In genomic region chr13:21981803-21982193, GRCm38 (mm10) we compare ENCODE assay signal across 9 mouse cellular contexts. TPM values are rescaled to one million over a fixed set of nuclear protein-coding genes. Genes with fewer than 3 reads are reported as not detected.
DNase-seq lines count a peak whose midpoint lies in the region; ATAC-seq and TF ChIP-seq lines count a peak whose summit lies in the region.
"Had no signal": no experiment of that assay in that cellular context is flagged by ENCODE, and none has a peak within 500 bp of the region (broad histone marks: within the 10 kb centered on the region; RNA-seq: fewer than 3 reads in every experiment).

No protein-coding gene starts in this region.

- H3K9ac ChIP-seq in heart, embryonic 13.5 days = peak overlapping the region; percentile 80
- H3K9ac ChIP-seq in hindbrain, embryonic 11.5 days (ENCODE audit: low read depth, low read length) = peak overlapping the region; percentile 61
- peak overlapping the region; percentile 59 for H3K9ac ChIP-seq in midbrain, embryonic 12.5 days (replicated peaks)

- H3K9me3 ChIP-seq in heart, embryonic 13.5 days = no peaks in the 10 kb centered on the region
- no peaks in the 10 kb centered on the region for H3K9me3 ChIP-seq in hindbrain, embryonic 11.5 days (ENCODE audit: control insufficient read depth, low read length)
- no peaks in the 10 kb centered on the region for H3K9me3 ChIP-seq in midbrain, embryonic 12.5 days

- TF ChIP-seq CTCF in bone marrow, adult 2 months (IDR thresholded peaks at IDR 0.05; ENCODE audit: control insufficient read depth, insufficient read depth, low read length) = no peak

- no peak for TF ChIP-seq POLR2A in bone marrow, adult 2 months (IDR thresholded peaks at IDR 0.05; ENCODE audit: borderline replicate concordance, control insufficient read depth, low read depth, low read length)

- H3K27me3 ChIP-seq in heart, embryonic 13.5 days (replicated peaks) = peaks cover 86% of the 10 kb centered on the region
- peaks cover 36% of the 10 kb centered on the region for H3K27me3 ChIP-seq in hindbrain, embryonic 11.5 days (ENCODE audit: control insufficient read depth, insufficient read depth, low read length)
- H3K27me3 ChIP-seq in midbrain, embryonic 12.5 days = peaks cover 75% of the 10 kb centered on the region

- H3K4me3 ChIP-seq in heart, embryonic 13.5 days = peak overlapping the region; percentile 59
- peak overlapping the region; percentile 44 for H3K4me3 ChIP-seq in bone marrow, adult 2 months (replicated peaks; ENCODE audit: control insufficient read depth, low read depth, low read length)
- H3K4me3 ChIP-seq in hindbrain, embryonic 11.5 days (ENCODE audit: low read depth, low read length) = peak overlapping the region; percentile 52
- H3K4me3 ChIP-seq in midbrain, embryonic 12.5 days = peak overlapping the region; percentile 55

- peaks cover 8% of the 10 kb centered on the region for H3K4me1 ChIP-seq in heart, embryonic 13.5 days
- H3K4me1 ChIP-seq in bone marrow, adult 2 months (ENCODE audit: control insufficient read depth, insufficient read depth, low read length) = peaks cover 3% of the 10 kb centered on the region; the same call in 1 of the 2 replicates
- H3K4me1 ChIP-seq in hindbrain, embryonic 11.5 days (replicated peaks; ENCODE audit: control insufficient read depth, insufficient read depth, low read length) = 0 out of 2 replicates have a peak, but pooled peaks cover 2% of the 10 kb centered on the region
- H3K4me1 ChIP-seq in midbrain, embryonic 12.5 days = peaks cover 12% of the 10 kb centered on the region

- no peak for ATAC-seq in heart, embryonic 13.5 days (ENCODE audit: extremely low read depth, insufficient number of reproducible peaks, low FRiP score, low TSS enrichment)
- peak; percentile 35 for ATAC-seq in hindbrain, embryonic 11.5 days (ENCODE audit: low FRiP score)
- peak; percentile 23; the same call in 1 of the 2 replicates for ATAC-seq in midbrain, embryonic 12.5 days (ENCODE audit: low FRiP score, low read depth)
- no peak for ATAC-seq in cerebellum, adult (ENCODE audit: insufficient number of reproducible peaks, low FRiP score, low TSS enrichment)

- peak overlapping the region; percentile 82 for H3K4me2 ChIP-seq in heart, embryonic 13.5 days
- H3K4me2 ChIP-seq in hindbrain, embryonic 11.5 days (replicated peaks; ENCODE audit: low read depth, low read length) = peak overlapping the region; percentile 98
- peak overlapping the region; percentile 89 for H3K4me2 ChIP-seq in midbrain, embryonic 12.5 days (replicated peaks)

- no peak for DNase-seq in heart, adult 8-10 months (ENCODE audit: low spot score)
- no peak for DNase-seq in hindbrain, embryonic 11.5 days (ENCODE audit: low spot score)
- no peak for DNase-seq in retina, postnatal 1 day
- no peak for DNase-seq in retina, embryonic 14.5 days (ENCODE audit: low spot score)

- WGBS in heart, embryonic 13.5 days = 5% methylated on average over 17 of the region's 17 CpGs
- 36% methylated on average over 17 of the region's 17 CpGs for WGBS in bone marrow, adult 2 months
- WGBS in hindbrain, embryonic 11.5 days = 5% methylated on average over 17 of the region's 17 CpGs
- 3% methylated on average over 17 of the region's 17 CpGs for WGBS in midbrain, embryonic 12.5 days

- H3K27ac ChIP-seq in heart, embryonic 13.5 days (replicated peaks) = no peak overlapping the region
- no peak overlapping the region; the same call in 1 of the 2 replicates for H3K27ac ChIP-seq in bone marrow, adult 2 months (ENCODE audit: control insufficient read depth, insufficient read depth, low read depth, low read length, poor library complexity)
- no peak overlapping the region for H3K27ac ChIP-seq in hindbrain, embryonic 11.5 days (ENCODE audit: low read depth, low read length)
- no peak overlapping the region for H3K27ac ChIP-seq in midbrain, embryonic 12.5 days (replicated peaks)

- no peaks in the 10 kb centered on the region for H3K36me3 ChIP-seq in heart, embryonic 13.5 days
- no peaks in the 10 kb centered on the region for H3K36me3 ChIP-seq in hindbrain, embryonic 11.5 days (ENCODE audit: control insufficient read depth, insufficient read depth, low read length)
- no peaks in the 10 kb centered on the region for H3K36me3 ChIP-seq in midbrain, embryonic 12.5 days

RNA-seq across cellular contexts. Expression of gene Pom121l2, which starts 0.8 kb away (rescaled TPM):
- 0.05 and 0.07 TPM in 2 replicates for polyA plus RNA-seq in heart, embryonic 13.5 days (2015; fragmentation: Nextera tagmentation; extraction: Ambion mirVana)
- not detected for total RNA-seq in heart, adult 8-10 months (2022)
- polyA plus RNA-seq in bone marrow, adult 2 months (2011; ENCODE audit: insufficient read depth, insufficient read length, low replicate concordance, missing spikeins) = not detected in 2 replicates
- 0.11 TPM in 2 replicates for polyA plus RNA-seq in hindbrain, embryonic 11.5 days (2014; fragmentation: Nextera tagmentation; extraction: Ambion mirVana)
- not detected in 2 replicates for polyA plus RNA-seq in midbrain, embryonic 12.5 days (2016; fragmentation: Nextera tagmentation; extraction: Ambion mirVana)
- total RNA-seq: common myeloid progenitor, adult 5-6 weeks had no signal

RNA-seq across cellular contexts. Expression of gene Prss16, which starts 27.7 kb away (rescaled TPM):
- polyA plus RNA-seq in heart, embryonic 13.5 days (2015; fragmentation: Nextera tagmentation; extraction: Ambion mirVana) = 0.59 and 3.3 TPM in 2 replicates
- under 1 TPM in 1 of 4 experiments, not detected in 3; 0.22 TPM for total RNA-seq in heart, adult 8-10 months (2022)
- 3.9 and 10.0 TPM in 2 replicates for polyA plus RNA-seq in bone marrow, adult 2 months (2011; ENCODE audit: insufficient read depth, insufficient read length, low replicate concordance, missing spikeins)
- 0.51 TPM in 1 of 2 replicates, not detected in the other for polyA plus RNA-seq in hindbrain, embryonic 11.5 days (2014; fragmentation: Nextera tagmentation; extraction: Ambion mirVana)
- 0.30 TPM in 1 of 2 replicates, not detected in the other for polyA plus RNA-seq in midbrain, embryonic 12.5 days (2016; fragmentation: Nextera tagmentation; extraction: Ambion mirVana)

RNA-seq across cellular contexts. Expression of gene Zfp184, which starts 36.9 kb away (rescaled TPM):
- polyA plus RNA-seq in heart, embryonic 13.5 days (2015; fragmentation: Nextera tagmentation; extraction: Ambion mirVana) = 5.2 and 6.3 TPM in 2 replicates
- 1 to 10 TPM in 1 of 4 experiments, under 1 TPM in 3; 0.46 to 1.0 (median 0.83) TPM for total RNA-seq in heart, adult 8-10 months (2022)
- 1.4 and 2.5 TPM in 2 replicates for polyA plus RNA-seq in bone marrow, adult 2 months (2011; ENCODE audit: insufficient read depth, insufficient read length, low replicate concordance, missing spikeins)
- polyA plus RNA-seq in hindbrain, embryonic 11.5 days (2014; fragmentation: Nextera tagmentation; extraction: Ambion mirVana) = 25.7 and 27.8 TPM in 2 replicates
- 22.3 and 24.2 TPM in 2 replicates for polyA plus RNA-seq in midbrain, embryonic 12.5 days (2016; fragmentation: Nextera tagmentation; extraction: Ambion mirVana)

RNA-seq across cellular contexts. Expression of gene Hist1h2ah, which starts 53.6 kb away (rescaled TPM):
- 4.1 and 11.0 TPM in 2 replicates for polyA plus RNA-seq in heart, embryonic 13.5 days (2015; fragmentation: Nextera tagmentation; extraction: Ambion mirVana)
- total RNA-seq in heart, adult 8-10 months (2022) = 10 to 100 TPM in 2 of 4 experiments, 1 to 10 TPM in 2; 1.7 to 11.1 (median 9.1) TPM
- 31.8 and 40.4 TPM in 2 replicates for polyA plus RNA-seq in bone marrow, adult 2 months (2011; ENCODE audit: insufficient read depth, insufficient read length, low replicate concordance, missing spikeins)
- 8.4 and 11.9 TPM in 2 replicates for polyA plus RNA-seq in hindbrain, embryonic 11.5 days (2014; fragmentation: Nextera tagmentation; extraction: Ambion mirVana)
- 10.1 and 11.3 TPM in 2 replicates for polyA plus RNA-seq in midbrain, embryonic 12.5 days (2016; fragmentation: Nextera tagmentation; extraction: Ambion mirVana)

RNA-seq across cellular contexts. Expression of gene Hist1h2bk, which starts 53.9 kb away (rescaled TPM):
- 3.1 and 3.4 TPM in 2 replicates for polyA plus RNA-seq in heart, embryonic 13.5 days (2015; fragmentation: Nextera tagmentation; extraction: Ambion mirVana)
- 10 to 100 TPM in 1 of 4 experiments, 1 to 10 TPM in 3; 4.6 to 13.2 (median 8.3) TPM for total RNA-seq in heart, adult 8-10 months (2022)
- 109 and 137 TPM in 2 replicates for polyA plus RNA-seq in bone marrow, adult 2 months (2011; ENCODE audit: insufficient read depth, insufficient read length, low replicate concordance, missing spikeins)
- polyA plus RNA-seq in hindbrain, embryonic 11.5 days (2014; fragmentation: Nextera tagmentation; extraction: Ambion mirVana) = 7.2 and 10.2 TPM in 2 replicates
- 7.2 and 8.1 TPM in 2 replicates for polyA plus RNA-seq in midbrain, embryonic 12.5 days (2016; fragmentation: Nextera tagmentation; extraction: Ambion mirVana)

Comparison
In these comparisons a context has a peak if more than half of its experiments do, and no peak if none do; other contexts are left out.
1. ATAC-seq: peak in hindbrain, embryonic 11.5 days (single experiment) and midbrain, embryonic 12.5 days (single experiment); none in heart, embryonic 13.5 days (single experiment) and cerebellum, adult (single experiment).
2. Peak in every context shown above with its lines, with median percentiles within 50 percentile points of each other: H3K4me2 ChIP-seq, H3K4me3 ChIP-seq and H3K9ac ChIP-seq.